Mouse (Mus musculus): ENCODE measurements around the gene Itgb3bp. TPM values are rescaled to one million over a fixed set of nuclear protein-coding genes. Genes with fewer than 3 reads are reported as not detected.

Itgb3bp gene
- polyA plus RNA-seq, 1 experiment: 7.6 TPM

DNA sequence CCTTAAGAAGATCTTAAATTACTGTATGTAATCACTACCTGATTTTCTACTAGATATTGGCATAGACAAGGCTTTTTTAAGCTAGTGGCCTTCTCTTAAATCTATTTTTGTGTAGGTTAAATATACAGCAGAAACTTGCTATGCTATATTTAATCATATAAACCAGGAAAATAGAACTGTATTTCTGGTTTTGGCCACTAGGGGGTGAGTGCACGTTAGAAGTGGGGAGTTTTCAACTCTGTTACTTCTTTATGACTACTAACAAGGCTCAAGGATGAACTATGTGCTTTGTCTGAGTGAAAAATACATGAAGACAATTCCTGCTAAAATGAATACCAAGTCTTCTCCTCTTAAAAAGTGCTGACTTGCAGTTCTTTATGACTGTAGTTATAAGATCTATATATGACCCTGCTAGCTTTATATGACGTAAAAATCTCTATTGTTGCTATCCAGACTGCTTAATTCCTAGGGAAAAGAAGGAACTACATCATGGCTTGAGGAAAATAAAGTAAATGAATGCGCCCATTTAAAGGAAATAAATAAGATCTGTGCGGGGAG is 15.6 kb downstream of the Itgb3bp start:
- TF ChIP-seq CTCF (IDR thresholded peaks at IDR 0.05; ENCODE audit: control insufficient read depth, insufficient read depth, insufficient replicate concordance, low read depth, low read length) (no peak), POLR2A (IDR thresholded peaks at IDR 0.05; ENCODE audit: control insufficient read depth, low read depth, low read length) (no peak)
- H3K4me3 ChIP-seq (ENCODE audit: control insufficient read depth, low read depth, low read length): no peak overlapping the region
- no peak overlapping the region for H3K27ac ChIP-seq (ENCODE audit: control insufficient read depth, insufficient read depth, low read depth, low read length)
- no peaks in the 10 kb centered on the region for H3K27me3 ChIP-seq (ENCODE audit: control insufficient read depth, insufficient read depth, low read length)
- H3K36me3 ChIP-seq (ENCODE audit: control insufficient read depth, insufficient read depth, low read length): no peaks in the 10 kb centered on the region
- H3K4me1 ChIP-seq (ENCODE audit: control insufficient read depth, insufficient read depth, low read length): no peaks in the 10 kb centered on the region

DNA sequence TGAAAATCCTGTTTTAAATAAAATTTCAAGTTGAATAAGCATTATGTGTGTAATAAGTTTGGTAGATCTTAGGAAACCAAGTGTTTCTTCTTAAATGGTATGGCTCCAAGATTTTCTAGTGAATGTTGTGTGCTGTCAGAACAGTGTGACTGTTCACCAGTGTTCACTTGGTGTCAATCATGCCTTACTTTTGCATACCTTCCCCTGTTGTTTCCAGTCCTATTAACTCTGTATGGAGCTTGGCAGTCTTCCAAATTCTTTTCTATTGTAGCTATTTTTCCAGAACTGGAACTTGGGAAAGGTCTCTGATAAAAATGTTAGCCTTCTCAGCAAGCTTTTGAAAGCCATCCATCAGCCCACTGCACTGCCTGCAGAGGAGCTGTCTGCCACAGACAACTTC is 47.2 kb downstream of the Itgb3bp start:
- Histone ChIP-seq H3K4me3 (ENCODE audit: control insufficient read depth, low read depth, low read length) (no peak overlapping the region), H3K36me3 (ENCODE audit: control insufficient read depth, insufficient read depth, low read length) (no peaks in the 10 kb centered on the region), H3K27ac (ENCODE audit: control insufficient read depth, insufficient read depth, low read depth, low read length) (no peak overlapping the region), H3K4me1 (ENCODE audit: control insufficient read depth, insufficient read depth, low read length) (no peaks in the 10 kb centered on the region), H3K27me3 (ENCODE audit: control insufficient read depth, insufficient read depth, low read length) (no peaks in the 10 kb centered on the region)
- TF ChIP-seq POLR2A (IDR thresholded peaks at IDR 0.05; ENCODE audit: control insufficient read depth, low read depth, low read length) (no peak), CTCF (IDR thresholded peaks at IDR 0.05; ENCODE audit: control insufficient read depth, insufficient read depth, insufficient replicate concordance, low read depth, low read length) (no peak)

- Histone ChIP-seq H3K36me3 (ENCODE audit: control insufficient read depth, insufficient read depth, low read length) (no peaks in the 10 kb centered on the region), H3K4me3 (ENCODE audit: control insufficient read depth, low read depth, low read length) (no peak overlapping the region), H3K27me3 (ENCODE audit: control insufficient read depth, insufficient read depth, low read length) (no peaks in the 10 kb centered on the region), H3K4me1 (ENCODE audit: control insufficient read depth, insufficient read depth, low read length) (no peaks in the 10 kb centered on the region), H3K27ac (ENCODE audit: control insufficient read depth, insufficient read depth, low read depth, low read length) (no peak overlapping the region)
- TF ChIP-seq POLR2A (IDR thresholded peaks at IDR 0.05; ENCODE audit: control insufficient read depth, low read depth, low read length) (no peak), CTCF (IDR thresholded peaks at IDR 0.05; ENCODE audit: control insufficient read depth, insufficient read depth, insufficient replicate concordance, low read depth, low read length) (no peak)
Observed at GRCm38 (mm10) chr4:99881882-99882281, 47.7 kb downstream of the Itgb3bp start.

DNA sequence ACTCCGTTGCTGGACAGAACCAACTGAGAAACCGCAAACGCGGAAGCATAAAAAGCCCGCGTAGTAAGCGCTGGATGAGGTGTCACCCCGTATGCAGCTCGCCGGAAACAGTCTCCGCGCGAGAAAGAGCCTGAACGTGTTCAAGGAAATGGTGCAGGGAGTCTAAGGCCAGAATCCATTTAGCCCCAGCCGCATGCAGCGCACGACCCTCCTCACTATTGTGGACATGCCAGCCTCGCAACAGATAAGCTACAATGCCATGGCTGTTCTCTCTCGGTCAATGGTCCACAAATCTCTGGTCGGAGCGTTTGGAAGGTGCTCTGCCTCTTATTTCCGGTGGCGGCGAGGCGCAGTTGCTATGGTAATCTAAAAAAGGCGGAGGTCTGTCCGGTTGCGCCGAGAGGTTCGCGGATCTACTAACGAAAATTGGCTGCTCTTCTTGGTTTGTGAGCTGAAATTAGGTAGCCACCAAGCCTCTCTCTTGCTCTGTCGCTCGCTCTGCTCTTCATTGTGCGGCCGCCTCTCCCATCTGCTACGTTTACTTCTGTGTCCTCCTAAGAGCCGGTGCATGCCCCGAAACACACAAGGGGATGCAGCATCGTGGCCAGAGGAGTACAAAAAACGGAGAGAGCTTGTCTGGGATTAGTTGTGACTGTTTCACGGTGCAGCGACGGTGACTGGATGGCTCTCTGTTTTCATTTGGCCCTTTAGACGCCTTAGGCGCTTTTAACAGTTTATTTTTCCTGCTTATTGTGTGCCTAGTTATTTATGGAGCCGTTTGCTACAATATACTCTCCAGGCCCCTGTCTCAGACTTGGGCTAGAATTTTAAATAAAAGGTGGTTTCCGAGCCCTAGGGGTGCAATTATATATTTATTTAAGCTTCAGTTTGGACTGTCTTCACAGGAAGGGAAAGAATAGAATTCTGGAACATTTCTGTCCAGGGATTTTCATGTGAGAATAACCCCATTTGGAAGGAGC is 100.2 kb downstream of the Itgb3bp start, which contains the start of gene Efcab7:
Gene Efcab7, plus strand, starts transcription at position 105 of the 980 bp plus-strand sequence.
- no peak for TF ChIP-seq CTCF (IDR thresholded peaks at IDR 0.05; ENCODE audit: control insufficient read depth, insufficient read depth, insufficient replicate concordance, low read depth, low read length)
- no peak; the same call in 1 of the 2 replicates for TF ChIP-seq POLR2A (IDR thresholded peaks at IDR 0.05; ENCODE audit: control insufficient read depth, low read depth, low read length)
- Histone ChIP-seq H3K27ac (ENCODE audit: control insufficient read depth, insufficient read depth, low read depth, low read length) (peak within 1 kb of the TSS; percentile 96), H3K4me1 (ENCODE audit: control insufficient read depth, insufficient read depth, low read length) (no peaks in the 10 kb centered on the region), H3K36me3 (ENCODE audit: control insufficient read depth, insufficient read depth, low read length) (no peaks in the 10 kb centered on the region; the same call in 1 of the 2 replicates), H3K4me3 (ENCODE audit: control insufficient read depth, low read depth, low read length) (peak within 1 kb of the TSS; percentile 98), H3K27me3 (ENCODE audit: control insufficient read depth, insufficient read depth, low read length) (no peaks in the 10 kb centered on the region)

DNA sequence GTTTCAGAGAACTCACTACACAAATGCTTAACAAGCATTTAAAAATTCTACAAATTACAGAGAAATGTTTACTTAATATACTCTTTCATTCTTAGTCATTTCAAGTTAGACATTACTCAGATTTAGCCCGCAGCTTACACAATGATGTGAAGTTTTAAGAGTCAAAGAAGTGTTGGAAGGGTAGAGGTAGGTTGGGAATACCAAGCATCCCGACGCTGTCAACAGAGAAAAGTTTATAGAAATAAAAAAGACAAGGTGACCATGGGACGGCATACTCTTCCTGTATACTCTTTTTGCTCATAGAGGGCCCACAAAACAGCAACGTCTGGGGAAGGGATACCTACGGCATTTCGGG is 100.9 kb downstream of the Itgb3bp start:
- H3K27me3 ChIP-seq (ENCODE audit: control insufficient read depth, insufficient read depth, low read length): no peaks in the 10 kb centered on the region
- H3K4me3 ChIP-seq (ENCODE audit: control insufficient read depth, low read depth, low read length): peak overlapping the region; percentile 98
- TF ChIP-seq POLR2A (IDR thresholded peaks at IDR 0.05; ENCODE audit: control insufficient read depth, low read depth, low read length): no peak
- H3K27ac ChIP-seq (ENCODE audit: control insufficient read depth, insufficient read depth, low read depth, low read length): peak overlapping the region; percentile 96
- no peaks in the 10 kb centered on the region for H3K4me1 ChIP-seq (ENCODE audit: control insufficient read depth, insufficient read depth, low read length)
- no peaks in the 10 kb centered on the region; the same call in 1 of the 2 replicates for H3K36me3 ChIP-seq (ENCODE audit: control insufficient read depth, insufficient read depth, low read length)

GRCm38 (mm10) chr4:99828337-99828736 is 101.3 kb downstream of the Itgb3bp start:
- no peaks in the 10 kb centered on the region for H3K27me3 ChIP-seq (ENCODE audit: control insufficient read depth, insufficient read depth, low read length)
- no peak overlapping the region for H3K4me3 ChIP-seq (ENCODE audit: control insufficient read depth, low read depth, low read length)
- H3K27ac ChIP-seq (ENCODE audit: control insufficient read depth, insufficient read depth, low read depth, low read length): no peak overlapping the region
- no peaks in the 10 kb centered on the region for H3K4me1 ChIP-seq (ENCODE audit: control insufficient read depth, insufficient read depth, low read length)
- no peak for TF ChIP-seq POLR2A (IDR thresholded peaks at IDR 0.05; ENCODE audit: control insufficient read depth, low read depth, low read length)
- TF ChIP-seq CTCF (IDR thresholded peaks at IDR 0.05; ENCODE audit: control insufficient read depth, insufficient read depth, insufficient replicate concordance, low read depth, low read length): no peak
- no peaks in the 10 kb centered on the region; the same call in 1 of the 2 replicates for H3K36me3 ChIP-seq (ENCODE audit: control insufficient read depth, insufficient read depth, low read length)

DNA sequence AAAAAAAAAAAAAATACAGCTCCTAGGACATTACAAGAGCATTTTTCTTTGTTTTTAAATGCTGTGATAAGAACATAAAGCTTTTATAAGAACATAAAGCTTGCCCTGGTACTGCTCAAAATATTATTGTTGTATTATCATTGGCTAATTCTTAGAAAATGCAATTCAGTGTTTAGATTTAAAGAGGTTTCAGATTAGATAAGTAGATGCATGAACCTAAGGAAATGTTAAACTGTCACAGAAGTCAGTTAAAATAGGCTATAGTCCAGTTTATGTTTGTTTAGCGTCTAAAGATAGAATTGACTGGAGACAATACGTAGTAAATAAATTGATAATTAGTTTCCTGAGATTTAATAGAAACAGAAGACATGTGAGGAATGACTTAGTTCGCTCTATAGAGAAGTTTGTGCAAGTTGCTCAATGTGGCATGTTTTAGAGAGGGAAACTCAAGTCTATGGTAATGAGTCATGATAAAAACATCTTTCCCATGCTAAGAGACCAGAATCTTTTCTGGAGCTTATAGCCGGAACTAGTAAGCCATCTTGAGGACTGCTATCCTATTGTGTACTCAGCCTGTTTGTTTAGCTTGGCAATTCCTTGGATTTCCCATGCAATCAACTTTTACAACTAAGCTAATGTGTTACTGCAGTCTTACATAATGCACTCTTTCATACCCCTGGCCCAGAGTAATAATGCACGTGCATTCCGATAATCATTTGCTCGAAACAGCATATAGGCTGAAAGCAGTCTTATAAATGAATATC is 112.7 kb downstream of the Itgb3bp start:
- H3K36me3 ChIP-seq (ENCODE audit: control insufficient read depth, insufficient read depth, low read length): no peaks in the 10 kb centered on the region

More for the DNA sequence above, 112.7 kb downstream of the Itgb3bp start:
- no peak for TF ChIP-seq POLR2A (IDR thresholded peaks at IDR 0.05; ENCODE audit: control insufficient read depth, low read depth, low read length)
- no peaks in the 10 kb centered on the region for H3K4me1 ChIP-seq (ENCODE audit: control insufficient read depth, insufficient read depth, low read length)
- H3K27me3 ChIP-seq (ENCODE audit: control insufficient read depth, insufficient read depth, low read length): no peaks in the 10 kb centered on the region
- no peak overlapping the region for H3K4me3 ChIP-seq (ENCODE audit: control insufficient read depth, low read depth, low read length)
- no peak overlapping the region for H3K27ac ChIP-seq (ENCODE audit: control insufficient read depth, insufficient read depth, low read depth, low read length)
